Mouse (Mus musculus): Measurements from ENCODE around the gene Scn8a.

- TF ChIP-seq CTCF (conservative IDR thresholded peaks at IDR 0.05; ENCODE audit: low read length) (no peak), NANOG (IDR thresholded peaks at IDR 0.05; ENCODE audit: borderline replicate concordance, low read length) (no peak)
Observed at GRCm38 (mm10) chr15:100910381-100910841, 40.8 kb downstream of the Scn8a start.
